Mouse (Mus musculus) embryonic facial prominence, embryonic 14.5 days (tissue): ENCODE results near the gene Ccdc91. TPM values are rescaled to one million over a fixed set of nuclear protein-coding genes. Genes with fewer than 3 reads are reported as not detected.
A peak's percentile ranks its signal among the peaks of the same experiment; 100 is the strongest.

Experiments used
- ATAC-seq: fragments of 200-750 bp; cut with Nextera tagmentation; 2 replicates; pipeline ENCODE4 v1.8.0; 2017; ENCODE audit warnings: low read depth, moderate number of reproducible peaks, moderate TSS enrichment
- DNase-seq: peaks from one replicate; pipeline ENCODE4 v3.0.0-alpha.2; 2015; ENCODE audit warnings: low spot score
- H3K27ac ChIP-seq: fragments of 300-500 bp; sonication (generic); replicated peaks from 2 replicates; pipeline ENCODE4 v1.5.1; 2014; ENCODE audit warnings: low read depth, mild to moderate bottlenecking, low read length, moderate library complexity
- H3K27me3 ChIP-seq: fragments of 300-500 bp; sonication (generic); replicated peaks from 2 replicates; pipeline ENCODE4 v1.6.1; 2014; ENCODE audit warnings: low read length; ENCODE audit not compliant: control insufficient read depth, insufficient read depth
- H3K36me3 ChIP-seq: fragments of 300-500 bp; sonication (generic); 2 replicates; pipeline ENCODE4 v1.6.1; 2014; ENCODE audit warnings: low read length, mixed read lengths; ENCODE audit not compliant: control insufficient read depth, insufficient read depth
- H3K4me1 ChIP-seq: fragments of 300-500 bp; sonication (generic); 2 replicates; pipeline ENCODE4 v1.6.1; 2014; ENCODE audit warnings: antibody characterized with exemption, low read length; ENCODE audit not compliant: control insufficient read depth, insufficient read depth
- H3K4me2 ChIP-seq: fragments of 300-500 bp; sonication (generic); 2 replicates; pipeline ENCODE4 v1.6.1; 2014; ENCODE audit warnings: low read depth, mild to moderate bottlenecking, low read length, moderate library complexity, mixed read lengths
- H3K4me3 ChIP-seq: fragments of 300-500 bp; sonication (generic); 2 replicates; pipeline ENCODE4 v1.5.1; 2014; ENCODE audit warnings: low read depth, mild to moderate bottlenecking, low read length
- H3K9ac ChIP-seq: fragments of 300-500 bp; sonication (generic); 2 replicates; pipeline ENCODE4 v1.6.1; 2014; ENCODE audit warnings: low read depth, mild to moderate bottlenecking, low read length, moderate library complexity, mixed read lengths
- H3K9me3 ChIP-seq: fragments of 300-500 bp; sonication (generic); 2 replicates; pipeline ENCODE4 v1.6.1; 2016; ENCODE audit warnings: low read length; ENCODE audit not compliant: control insufficient read depth
- WGBS: fragments of 180-500 bp; shearing (Covaris S2); extraction: QIAGEN DNeasy Blood & Tissue Kit; methylation state at CpG from one replicate; pipeline ENCODE4 v1.1.7; 2014; 5-methylcytosine and 5-hydroxymethylcytosine counted together
- polyA plus RNA-seq: library from polyadenylated mRNA; unstranded; fragments of >200 nt; fragmentation: Nextera tagmentation; extraction: Ambion mirVana; gene quantifications from 2 replicates; pipeline ENCODE4 v1.2.1, GENCODE M21; 2014

Ccdc91 gene
- 24.9 and 28.7 TPM in 2 replicates for polyA plus RNA-seq

DNA sequence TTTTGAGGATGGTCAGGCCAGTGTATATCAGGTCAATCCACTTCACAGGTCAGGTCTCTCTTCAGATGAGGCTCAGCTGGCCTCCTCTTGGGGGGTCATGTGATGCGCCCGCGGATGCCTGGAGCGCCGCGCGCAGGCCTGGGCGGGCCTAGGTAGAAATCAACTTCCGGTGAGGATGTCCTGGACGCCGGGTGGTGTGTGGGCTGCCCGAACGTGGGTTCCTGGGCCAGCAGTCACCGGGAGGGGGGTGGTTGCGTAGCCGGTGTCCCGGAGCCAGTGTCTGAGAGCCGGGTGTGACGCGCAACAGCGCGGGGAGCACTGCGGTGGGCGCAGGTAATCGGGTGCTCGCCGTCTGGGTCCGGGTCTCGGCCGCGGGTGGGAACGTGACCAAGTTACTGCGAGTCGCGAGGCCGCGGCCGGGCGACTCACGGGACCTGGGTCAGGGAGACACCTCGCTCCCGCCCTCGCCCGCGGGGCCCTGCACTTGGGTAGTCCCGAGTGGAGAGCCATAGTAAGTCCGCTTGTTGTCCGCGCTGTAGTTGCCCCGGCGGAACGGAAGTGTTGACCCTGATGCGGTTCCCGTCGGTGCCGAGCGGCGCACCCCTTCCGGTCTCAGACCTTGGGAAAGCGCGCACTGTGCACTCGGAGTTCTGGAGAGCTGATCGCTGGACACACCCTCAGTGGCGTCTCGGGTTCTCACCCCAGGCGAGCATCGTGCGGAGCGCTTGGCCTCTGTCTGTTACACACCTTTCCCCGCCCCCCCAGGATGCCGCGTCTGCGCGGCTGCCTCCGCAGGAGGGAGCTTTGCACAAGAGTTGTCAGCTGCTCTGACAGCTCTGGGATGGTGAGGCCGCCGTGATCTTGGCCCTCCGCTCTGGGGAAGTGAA lies at the start of gene Ccdc91:
TSS of gene Ccdc91 (plus strand) at position 102 of the 887 bp plus-strand sequence.
- peak within 1 kb of the TSS; percentile 71 for H3K4me3 ChIP-seq
- DNase-seq, result peak; percentile 95
- under 1% methylated on average over 68 of the region's 78 CpGs for WGBS

DNA sequence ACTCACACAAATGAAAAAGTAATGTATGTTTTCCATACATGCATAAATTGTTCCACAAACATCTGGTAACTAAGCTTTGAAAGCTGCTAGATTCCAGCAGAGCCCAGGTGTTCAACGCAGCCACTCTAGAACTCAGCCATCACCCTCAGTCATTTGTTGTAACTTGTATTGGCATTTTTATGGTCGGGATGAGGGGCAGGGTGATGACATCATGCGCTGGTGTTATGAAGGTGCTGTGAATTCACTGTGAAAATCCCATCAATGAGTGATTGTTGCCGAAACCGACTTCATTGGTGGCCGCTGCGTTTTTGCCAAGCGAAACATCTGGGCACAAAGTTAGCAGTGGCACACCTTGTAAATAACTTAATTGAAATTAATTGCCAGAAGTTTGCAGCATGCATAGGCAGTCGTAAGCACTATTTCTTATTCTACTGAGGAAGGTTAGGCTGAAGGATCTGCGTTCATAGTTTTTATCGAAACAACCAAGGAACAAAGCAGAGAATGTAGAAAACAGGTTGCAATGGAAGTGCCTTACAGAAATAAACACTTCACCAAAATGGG lies 48.6 kb upstream of the Ccdc91 start:
- ATAC-seq, result no peak
- no peak for DNase-seq
- Histone ChIP-seq H3K9ac (no peak overlapping the region), H3K36me3 (no peaks in the 10 kb centered on the region), H3K9me3 (no peaks in the 10 kb centered on the region), H3K27me3 (no peaks in the 10 kb centered on the region), H3K27ac (no peak overlapping the region), H3K4me1 (no peaks in the 10 kb centered on the region), H3K4me2 (no peak overlapping the region), H3K4me3 (no peak overlapping the region)
- WGBS, result 77% methylated on average over 11 of the region's 11 CpGs

More for the DNA sequence above, at the start of gene Ccdc91:
- peak; percentile 98 for ATAC-seq
- no peaks in the 10 kb centered on the region for H3K27me3 ChIP-seq
- no peaks in the 10 kb centered on the region for H3K36me3 ChIP-seq
- H3K4me1 ChIP-seq, result peaks cover 6% of the 10 kb centered on the region; the same call in 1 of the 2 replicates
- peak within 1 kb of the TSS; percentile 87 for H3K4me2 ChIP-seq
- peak within 1 kb of the TSS; percentile 87 for H3K9ac ChIP-seq
- H3K27ac ChIP-seq, result peak within 1 kb of the TSS; percentile 88
- no peaks in the 10 kb centered on the region for H3K9me3 ChIP-seq

DNA sequence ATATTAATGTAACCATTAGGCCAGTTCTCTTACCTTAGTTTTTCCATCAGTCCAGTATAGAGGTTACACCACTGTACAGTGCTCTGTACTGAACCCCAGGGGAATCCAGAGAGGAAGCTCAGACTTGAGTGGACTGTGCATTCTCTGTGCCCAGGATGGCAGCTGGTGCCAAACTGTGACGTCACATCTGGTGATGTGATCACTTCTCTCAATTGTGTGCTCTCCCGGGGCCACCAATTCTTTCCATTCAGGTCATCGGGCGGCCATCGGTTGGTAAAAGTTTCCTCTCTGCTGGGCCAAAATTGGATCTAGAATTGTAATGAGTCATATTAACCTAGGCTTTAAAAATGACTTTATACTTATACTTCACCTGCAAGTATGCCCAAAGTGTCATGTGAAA lies 19.9 kb upstream of the Ccdc91 start:
- Histone ChIP-seq H3K27me3 (no peaks in the 10 kb centered on the region), H3K4me3 (no peak overlapping the region), H3K36me3 (no peaks in the 10 kb centered on the region), H3K4me2 (no peak overlapping the region), H3K27ac (no peak overlapping the region), H3K4me1 (no peaks in the 10 kb centered on the region), H3K9ac (no peak overlapping the region), H3K9me3 (peaks cover 3% of the 10 kb centered on the region; the same call in 1 of the 2 replicates)
- WGBS, result 89% methylated on average over 5 of the region's 5 CpGs
- no peak for ATAC-seq
- peak; percentile 9 for DNase-seq

DNA sequence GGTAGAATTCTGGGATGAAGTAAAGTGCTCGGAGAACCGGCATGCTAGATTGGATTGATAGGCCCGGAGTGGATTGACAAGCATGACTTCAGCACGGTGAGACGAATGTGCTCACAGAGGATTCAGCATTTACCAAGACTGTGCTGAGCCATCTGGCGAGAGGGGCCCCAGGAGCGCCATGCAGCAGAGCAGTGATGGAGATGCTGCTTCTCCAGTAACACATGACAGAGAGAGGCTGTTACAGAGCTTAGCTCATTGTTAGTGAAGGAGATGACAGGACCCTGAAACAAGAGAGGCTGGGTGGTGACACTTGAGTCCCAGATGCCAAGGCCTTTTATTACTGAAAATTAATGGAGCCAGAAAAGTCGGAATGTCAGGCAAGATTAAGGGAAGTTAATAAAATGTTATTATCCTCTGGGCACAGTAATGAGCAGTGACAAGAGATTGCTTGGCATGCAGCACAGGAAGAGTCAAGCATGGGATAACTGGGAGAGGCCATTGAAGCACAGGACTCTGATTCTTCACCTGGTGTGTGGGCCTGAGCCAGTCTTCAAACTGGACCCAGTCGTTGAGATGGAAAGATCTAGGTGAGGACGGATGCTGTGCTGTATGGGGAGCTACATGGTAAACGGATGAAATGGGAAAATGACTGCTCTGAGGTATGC lies 16.9 kb upstream of the Ccdc91 start:
- DNase-seq (no peak), ATAC-seq (no peak)
- no peak overlapping the region for H3K4me3 ChIP-seq
- H3K4me1 ChIP-seq, result no peaks in the 10 kb centered on the region
- H3K27ac ChIP-seq, result no peak overlapping the region
- no peaks in the 10 kb centered on the region for H3K9me3 ChIP-seq
- WGBS, result 77% methylated on average over 11 of the region's 11 CpGs
- H3K9ac ChIP-seq, result no peak overlapping the region
- H3K36me3 ChIP-seq, result no peaks in the 10 kb centered on the region
- H3K27me3 ChIP-seq, result no peaks in the 10 kb centered on the region
- H3K4me2 ChIP-seq, result no peak overlapping the region

DNA sequence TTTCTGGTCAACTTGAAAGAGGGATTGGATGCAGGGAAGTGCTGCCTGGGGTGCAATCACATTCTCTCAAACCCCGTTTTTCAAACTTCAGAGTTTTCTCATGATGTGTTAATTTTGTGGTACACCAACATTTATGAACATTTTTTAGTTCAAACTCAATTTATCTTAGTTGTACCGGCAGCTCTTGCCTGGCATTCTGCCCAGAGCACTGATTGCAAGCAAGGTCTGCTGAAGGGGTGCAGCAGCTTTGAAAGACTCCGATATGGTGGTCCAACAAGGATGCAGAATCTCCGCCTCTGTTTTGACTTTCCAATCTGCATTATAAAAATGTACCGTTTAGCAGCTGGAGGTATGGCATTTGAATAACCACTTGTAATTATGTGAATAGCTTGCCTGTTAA lies 5.6 kb upstream of the Ccdc91 start:
- no peak overlapping the region for H3K9ac ChIP-seq
- no peaks in the 10 kb centered on the region for H3K9me3 ChIP-seq
- H3K36me3 ChIP-seq, result no peaks in the 10 kb centered on the region
- no peak overlapping the region for H3K4me3 ChIP-seq
- no peaks in the 10 kb centered on the region for H3K4me1 ChIP-seq
- DNase-seq (peak; percentile 51), ATAC-seq (no peak)
- no peak overlapping the region for H3K27ac ChIP-seq
- no peaks in the 10 kb centered on the region for H3K27me3 ChIP-seq
- 42% methylated on average over 5 of the region's 5 CpGs for WGBS
- H3K4me2 ChIP-seq, result no peak overlapping the region

DNA sequence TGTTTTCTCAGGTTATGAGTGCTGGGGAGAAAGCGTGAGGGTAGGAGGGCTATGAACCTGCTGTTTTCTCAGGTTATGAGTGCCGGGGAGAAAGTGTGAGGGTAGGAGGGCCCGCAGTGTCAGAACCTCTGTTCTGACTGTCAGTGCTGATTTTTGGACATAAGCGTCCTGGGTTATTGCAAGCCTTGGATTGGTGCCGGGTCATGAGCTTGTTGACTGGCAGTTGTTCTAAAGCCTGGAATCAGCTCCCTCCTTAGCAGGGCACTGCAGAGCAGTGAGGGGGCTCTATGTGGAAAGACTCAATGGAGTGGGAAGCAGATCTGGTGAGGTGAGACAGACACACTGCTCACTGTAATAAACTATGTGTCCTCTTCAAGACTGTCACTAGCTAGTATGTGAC lies 5.5 kb downstream of the Ccdc91 start:
- Histone ChIP-seq H3K27ac (no peak overlapping the region), H3K4me1 (peaks cover 6% of the 10 kb centered on the region; the same call in 1 of the 2 replicates), H3K4me3 (no peak overlapping the region), H3K9me3 (no peaks in the 10 kb centered on the region), H3K36me3 (no peaks in the 10 kb centered on the region), H3K27me3 (no peaks in the 10 kb centered on the region), H3K4me2 (no peak overlapping the region), H3K9ac (no peak overlapping the region)
- DNase-seq, result no peak
- ATAC-seq, result no peak
- WGBS, result 92% methylated on average over 5 of the region's 5 CpGs

DNA sequence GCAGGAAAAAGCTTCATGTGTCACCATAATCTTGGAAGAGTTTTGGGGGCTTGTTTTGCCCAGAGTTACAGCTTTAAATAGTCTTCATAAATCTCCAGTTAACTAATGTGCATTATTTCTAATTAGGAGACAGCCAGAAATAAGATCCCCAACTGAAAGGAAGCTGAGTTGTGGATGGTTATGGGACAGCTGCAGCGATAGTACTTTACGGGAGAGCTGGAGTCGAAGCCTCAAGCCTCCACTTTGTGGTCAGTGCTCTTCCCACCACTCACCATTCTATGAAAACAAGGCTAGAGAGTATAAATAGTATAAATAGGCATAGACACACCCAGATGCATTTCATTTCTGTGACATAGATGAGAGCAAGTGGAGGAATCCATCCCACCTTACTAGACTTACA lies 14.5 kb downstream of the Ccdc91 start:
- ATAC-seq, result no peak
- no peak for DNase-seq
- Histone ChIP-seq H3K9ac (no peak overlapping the region), H3K36me3 (no peaks in the 10 kb centered on the region), H3K4me2 (no peak overlapping the region), H3K9me3 (no peaks in the 10 kb centered on the region), H3K4me3 (no peak overlapping the region), H3K27ac (no peak overlapping the region), H3K27me3 (no peaks in the 10 kb centered on the region), H3K4me1 (peaks cover 3% of the 10 kb centered on the region; the same call in 1 of the 2 replicates)
- WGBS, result 78% methylated on average over 3 of the region's 3 CpGs

DNA sequence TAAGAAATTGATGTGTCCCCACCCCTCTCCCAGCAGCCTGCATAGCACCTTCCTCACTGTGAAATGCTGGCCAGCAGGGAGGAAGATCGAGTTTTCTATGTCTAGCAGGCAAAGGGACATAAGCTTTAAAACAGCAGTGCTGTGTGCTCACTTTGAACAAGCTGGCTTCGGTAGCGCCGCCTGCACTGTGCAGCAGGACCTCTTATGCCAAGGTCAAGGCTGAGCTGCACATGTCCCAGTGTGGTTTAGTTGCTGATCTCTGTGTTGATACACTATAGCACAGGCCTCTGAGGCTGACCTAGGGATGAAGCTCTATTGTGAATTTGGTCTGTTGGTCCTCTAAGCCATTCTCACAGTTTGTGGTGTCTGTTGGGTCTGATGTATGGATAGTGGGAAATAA lies 16.9 kb downstream of the Ccdc91 start:
- Histone ChIP-seq H3K4me1 (peaks cover 3% of the 10 kb centered on the region; the same call in 1 of the 2 replicates), H3K27me3 (no peaks in the 10 kb centered on the region), H3K9ac (no peak overlapping the region), H3K4me3 (no peak overlapping the region), H3K9me3 (no peaks in the 10 kb centered on the region), H3K27ac (no peak overlapping the region), H3K4me2 (no peak overlapping the region), H3K36me3 (no peaks in the 10 kb centered on the region)
- no peak for ATAC-seq
- DNase-seq, result no peak
- 88% methylated on average over 4 of the region's 4 CpGs for WGBS
